Mouse (Mus musculus) frontal cortex, postnatal 25 days (tissue): ENCODE results near the gene Zic5.
A peak's percentile ranks its signal among the peaks of the same experiment; 100 is the strongest.

ENCODE experiments used
- DNase-seq, 2 experiments: peaks; one replicate each; pipeline ENCODE4 v3.0.0; 2022; ENCODE audit warnings: low spot score in 2 of 2

Zic5 gene

GRCm38 (mm10) chr14:122464763-122465741 lies at the start of gene Zic5:
TSS of gene Zic5 (minus strand) at chr14:122465677.
- peak in 1 of 2 experiments; percentile 23 for DNase-seq

DNA sequence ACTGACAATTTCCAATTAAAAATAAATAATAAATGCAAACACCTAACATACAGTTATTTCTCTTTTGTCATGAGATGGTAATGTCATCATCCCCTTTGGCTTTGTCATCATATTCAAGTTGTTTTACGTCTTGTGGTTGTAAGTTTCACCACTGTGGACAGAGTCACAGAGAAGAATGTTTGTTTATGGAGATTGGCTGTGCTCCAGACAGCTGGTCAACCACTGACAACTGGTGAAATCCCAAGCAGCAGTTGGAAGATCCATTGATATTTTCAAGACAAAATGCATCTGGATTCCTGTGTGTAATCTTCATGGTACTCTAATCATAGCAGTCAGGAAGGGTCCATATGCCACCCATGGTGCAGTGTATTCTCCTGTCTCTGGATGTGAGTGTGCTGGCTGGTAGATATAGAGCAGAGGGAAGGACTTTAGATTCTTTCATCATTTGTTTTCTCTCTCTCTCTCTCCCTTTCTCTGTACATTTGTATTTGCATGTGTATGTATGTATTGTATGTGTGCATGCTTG lies 48.1 kb upstream of the Zic5 start:
- no peak for DNase-seq

- DNase-seq = no peak
Observed at GRCm38 (mm10) chr14:122511519-122511918, 46.0 kb upstream of the Zic5 start.

- DNase-seq = no peak
Observed at GRCm38 (mm10) chr14:122509058-122509457, 43.6 kb upstream of the Zic5 start.

DNA sequence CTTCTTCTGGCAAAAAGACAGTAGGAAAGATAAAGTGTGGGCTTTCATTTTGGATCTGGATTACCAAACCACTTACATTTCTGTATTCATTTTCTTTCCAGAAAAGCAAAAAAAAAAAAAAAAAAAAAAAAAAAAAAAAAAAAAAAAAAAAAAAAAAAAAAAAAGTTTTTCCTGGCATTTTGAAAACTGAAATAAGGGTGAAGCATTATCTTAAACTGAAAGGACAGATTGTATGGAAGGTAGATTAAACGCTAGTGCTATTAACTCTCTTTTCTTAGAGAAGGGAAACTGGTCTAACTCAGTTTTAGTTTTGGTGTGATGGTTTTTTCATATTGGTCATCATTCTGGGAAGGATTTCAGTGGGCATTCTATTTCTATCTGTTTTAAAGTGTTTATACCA lies 26.5 kb upstream of the Zic5 start:
- no peak for DNase-seq

DNA sequence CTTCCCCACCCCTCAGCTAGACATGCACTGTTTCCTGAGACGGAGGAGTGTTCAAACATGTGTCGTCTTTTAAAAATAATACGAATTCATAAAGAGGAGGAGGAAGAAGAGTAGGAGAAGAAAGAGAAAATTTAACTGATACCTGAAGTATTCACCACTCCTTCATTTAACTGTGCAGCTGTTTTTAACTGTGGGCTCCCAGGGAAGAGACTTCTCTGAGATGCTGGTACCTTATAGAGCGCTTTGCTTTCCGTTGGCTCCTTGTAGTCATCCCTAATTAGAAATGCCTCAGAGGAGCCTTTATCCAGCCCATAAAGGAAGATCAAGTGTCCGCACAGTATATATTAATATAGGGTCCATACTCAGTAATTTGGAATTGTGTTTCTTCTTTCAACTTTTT lies 26.0 kb upstream of the Zic5 start:
- no peak for DNase-seq

GRCm38 (mm10) chr14:122490441-122491328 lies 25.2 kb upstream of the Zic5 start, which contains the start of gene Gm10837:
TSS of gene Gm10837 (plus strand) at chr14:122490586.
- no peak for DNase-seq

DNA sequence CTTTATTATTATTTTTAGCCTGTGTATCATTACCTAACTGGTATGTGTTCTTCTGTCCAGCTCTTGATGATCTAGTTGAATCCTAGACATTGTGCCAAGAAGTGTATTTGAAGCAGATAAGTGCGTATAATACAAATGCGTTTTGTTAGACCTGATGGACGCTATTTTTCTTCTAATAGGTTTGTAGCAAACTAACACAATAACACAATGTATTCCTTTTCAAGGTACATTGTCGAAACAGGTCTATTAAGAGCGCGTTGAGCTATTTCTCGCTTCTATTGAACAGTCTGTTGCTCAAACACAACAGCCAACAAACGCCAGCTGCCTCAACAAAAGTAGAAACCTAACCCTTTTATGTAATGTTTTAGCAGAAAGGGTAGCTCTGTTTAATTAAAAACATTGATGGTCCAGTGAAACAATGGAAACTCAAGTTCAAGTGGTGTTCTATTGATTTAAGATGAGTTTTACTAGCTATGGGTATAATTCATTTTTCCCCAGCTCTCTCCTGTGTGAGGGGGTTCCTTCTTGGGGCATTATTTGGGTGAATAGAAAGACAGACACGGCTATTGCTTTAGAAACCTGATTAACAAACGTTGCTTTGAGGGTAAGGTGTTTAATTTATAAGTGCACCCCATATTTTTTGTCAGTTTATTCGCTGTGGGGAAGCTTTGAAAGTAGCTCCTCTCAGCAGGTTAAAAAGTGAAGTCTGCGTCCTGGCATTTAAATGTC lies 24.4 kb upstream of the Zic5 start:
- DNase-seq = no peak

DNA sequence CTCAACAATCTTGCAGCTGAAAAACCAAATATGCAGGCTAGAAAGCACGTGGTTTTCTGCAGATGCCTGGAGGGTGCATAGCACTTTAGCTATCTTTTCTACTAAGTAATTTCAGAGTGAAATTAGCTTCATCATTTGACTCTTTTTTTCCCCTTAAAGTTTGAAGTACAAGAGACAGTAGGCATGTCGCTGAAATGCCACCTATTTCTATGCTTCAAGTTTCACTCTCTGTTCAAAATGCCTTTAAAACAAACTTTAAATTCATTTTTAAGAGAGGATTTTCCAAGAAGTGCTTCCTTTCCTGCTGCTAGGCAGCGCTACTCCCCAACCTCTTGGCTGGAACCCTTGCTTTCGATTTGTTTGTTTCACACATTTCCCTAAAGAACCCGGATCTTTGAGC lies 23.6 kb upstream of the Zic5 start:
- no peak for DNase-seq

DNA sequence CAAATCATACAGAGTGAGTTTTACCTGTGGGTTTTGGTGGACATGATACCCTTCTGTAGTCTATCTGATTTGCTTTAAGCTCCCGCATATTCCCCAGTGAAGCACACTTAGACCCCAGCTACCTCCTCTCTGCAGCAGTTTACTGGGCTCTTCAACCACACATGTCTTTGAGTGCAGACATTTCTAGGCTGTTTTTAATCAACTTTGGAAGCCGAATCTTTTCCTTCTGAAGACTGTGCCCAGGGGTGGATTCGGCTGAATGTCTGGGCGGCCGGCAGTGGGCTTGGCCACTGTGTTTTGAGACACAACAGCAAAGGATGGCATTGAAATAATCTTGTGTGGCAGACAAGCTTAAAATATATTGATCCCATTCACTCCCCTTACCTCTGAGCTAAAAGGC lies 21.9 kb upstream of the Zic5 start:
- DNase-seq = no peak

DNA sequence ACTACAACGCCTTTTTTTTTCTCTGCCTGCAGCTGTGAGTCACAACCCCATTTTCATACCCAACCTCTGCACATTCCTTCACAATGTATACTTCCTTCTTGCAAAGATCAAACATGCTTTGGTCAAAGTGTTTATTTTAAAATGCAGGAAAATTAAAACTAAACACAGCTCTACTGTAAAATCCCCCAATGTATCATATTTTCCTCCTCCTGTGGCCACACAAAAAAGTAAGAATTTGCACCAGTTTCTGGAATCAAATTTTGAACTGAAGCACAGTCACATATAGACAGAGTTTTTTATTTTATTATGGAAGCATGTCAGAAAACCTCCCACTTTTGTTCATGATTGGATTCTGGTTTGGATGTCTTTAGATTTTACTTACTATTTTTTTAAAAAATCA lies 21.1 kb upstream of the Zic5 start:
- DNase-seq = no peak

- DNase-seq = no peak
Observed at GRCm38 (mm10) chr14:122485635-122486181, 20.2 kb upstream of the Zic5 start.

- DNase-seq = no peak
Observed at GRCm38 (mm10) chr14:122484844-122485551, 19.5 kb upstream of the Zic5 start.

- no peak for DNase-seq
Observed at GRCm38 (mm10) chr14:122484458-122484843, 19.0 kb upstream of the Zic5 start.

DNA sequence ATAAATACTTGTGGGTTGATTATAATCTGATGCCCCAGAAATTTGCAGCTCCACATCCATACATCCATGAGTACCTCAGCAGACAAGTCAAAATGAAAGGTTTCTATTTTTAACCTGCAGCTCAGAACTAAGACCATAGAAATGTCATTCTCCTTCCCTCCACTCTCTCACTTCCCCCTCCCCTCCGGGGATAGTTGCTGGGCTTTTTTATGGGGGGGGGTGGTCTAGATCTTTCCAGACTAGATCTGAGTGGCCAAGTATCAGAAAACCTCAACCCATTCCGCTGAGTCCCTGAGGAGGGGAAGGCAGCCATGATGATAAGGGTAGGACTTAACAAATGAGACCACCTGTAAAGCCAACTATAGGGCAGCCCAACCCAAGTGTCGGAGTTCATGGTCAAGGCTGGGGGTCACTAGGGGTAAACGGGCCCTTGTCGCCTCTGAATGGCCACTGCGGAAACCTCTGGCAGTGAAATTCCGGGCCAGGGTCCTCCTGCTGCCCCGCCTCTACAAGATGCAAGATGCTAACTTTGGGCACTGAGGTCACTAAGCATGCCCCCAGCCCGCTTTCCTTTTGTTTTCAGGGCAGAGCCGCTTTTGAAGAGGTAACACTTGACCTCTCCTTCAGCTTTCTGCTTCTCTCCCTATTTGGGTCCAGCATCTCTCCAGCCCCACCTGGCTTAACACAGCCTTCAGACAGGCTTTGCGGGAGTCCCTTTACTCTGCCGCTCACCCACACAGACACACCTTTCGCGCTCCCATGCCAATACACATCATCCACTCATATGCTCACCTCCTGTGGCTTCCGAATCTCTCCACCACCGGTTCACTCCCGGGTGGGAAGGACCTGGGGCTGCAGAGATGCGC lies 18.3 kb upstream of the Zic5 start:
- DNase-seq = no peak

DNA sequence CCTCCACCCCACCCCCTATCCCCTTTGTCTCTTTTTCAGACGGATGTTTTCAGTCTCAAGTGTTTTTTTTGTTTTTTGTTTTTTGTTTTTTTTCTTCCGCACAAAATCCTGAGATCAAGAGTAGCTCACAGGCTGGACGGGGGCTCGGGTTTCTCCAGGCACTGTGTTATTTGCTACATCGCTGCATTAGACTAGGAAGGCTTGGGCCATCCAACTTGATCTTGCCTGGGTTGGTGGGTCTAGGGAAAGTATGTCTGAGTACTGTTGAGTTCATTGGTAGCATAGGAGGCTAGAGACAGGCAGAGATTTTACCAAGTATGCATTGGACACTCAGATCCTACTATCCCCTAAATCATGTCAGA lies 17.5 kb upstream of the Zic5 start:
- DNase-seq = no peak

DNA sequence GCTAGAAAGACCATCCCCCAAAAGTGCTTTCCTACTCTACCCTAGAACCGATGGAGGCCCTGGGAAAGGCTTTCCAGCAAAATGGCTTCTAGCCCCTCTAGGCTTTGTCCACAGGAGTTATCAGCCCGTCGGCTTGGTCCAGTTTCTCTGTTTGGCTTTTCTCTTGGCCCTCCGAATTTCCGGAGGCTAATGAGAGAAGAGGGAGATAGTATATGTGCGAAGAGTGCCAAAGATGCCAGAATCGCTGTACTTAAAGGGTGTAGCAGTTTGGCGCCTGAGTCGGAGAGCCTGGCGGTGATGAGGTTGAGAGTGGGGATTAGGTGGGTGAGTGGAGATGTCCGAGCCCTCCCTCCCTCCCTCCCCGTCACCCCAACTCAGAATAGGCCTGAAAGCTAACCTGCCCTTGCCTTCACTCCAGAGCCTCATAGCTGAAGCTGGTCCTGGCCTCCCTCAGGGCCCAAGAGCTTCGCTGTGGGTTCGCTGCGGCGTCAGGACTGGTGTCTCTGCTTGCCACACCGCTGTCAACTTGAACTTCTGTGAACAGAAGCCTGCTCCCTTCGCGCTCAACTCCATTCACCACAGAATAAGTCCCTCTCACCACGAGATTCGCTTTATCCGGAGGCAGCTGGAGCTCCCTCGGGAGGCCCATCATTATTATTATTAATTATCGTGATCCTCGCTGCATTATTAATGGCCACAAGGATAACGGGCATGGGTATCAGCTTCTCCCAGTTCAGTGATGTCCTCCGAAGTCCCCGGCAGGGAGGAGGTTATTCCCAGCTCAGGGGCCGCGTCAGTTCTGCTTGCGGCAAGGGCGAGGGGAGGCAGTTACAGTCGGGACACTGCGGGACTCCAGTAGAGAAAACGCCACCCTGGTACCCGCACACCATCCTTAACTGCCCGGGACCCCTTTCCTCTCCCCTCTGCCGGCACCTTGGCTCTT lies 16.9 kb upstream of the Zic5 start:
- DNase-seq = no peak

GRCm38 (mm10) chr14:122481181-122481580 lies 15.7 kb upstream of the Zic5 start:
- DNase-seq = no peak

GRCm38 (mm10) chr14:122480355-122480754 lies 14.9 kb upstream of the Zic5 start:
- no peak for DNase-seq
